Mouse (Mus musculus) midbrain, postnatal 0 days (tissue): ENCODE measurements at regions not wholly inside any gene's neighbourhood (a gene's known extent, or its start where the extent isn't known, plus 50 kb on each side); places are given as distances from the start of the nearest gene placed in this dataset.
A peak's percentile ranks its signal among the peaks of the same experiment; 100 is the strongest.
"Not testable (repeated sequence)": the region's sequence is repeated elsewhere in the genome, so short reads cannot be mapped to it uniquely, and the experiment has no call there.

Source experiments
- ATAC-seq: fragments of 200-750 bp; cut with Nextera tagmentation; 2 replicates; pipeline ENCODE4 v1.8.0; 2017; ENCODE audit warnings: moderate number of reproducible peaks, mild to moderate bottlenecking, moderate TSS enrichment, moderate library complexity; ENCODE audit not compliant: low FRiP score
- DNase-seq: peaks from one replicate; pipeline ENCODE4 v3.0.0-alpha.2; 2015; ENCODE audit warnings: low spot score
- H3K27ac ChIP-seq: fragments of 300-500 bp; sonication (generic); 2 replicates; pipeline ENCODE4 v1.5.1; 2014; ENCODE audit warnings: low read depth, mild to moderate bottlenecking, low read length, mixed read lengths
- H3K27me3 ChIP-seq: fragments of 300-500 bp; sonication (generic); 2 replicates; pipeline ENCODE4 v1.6.1; 2014; ENCODE audit warnings: low read length, control low read depth, mixed read lengths; ENCODE audit not compliant: insufficient read depth
- H3K36me3 ChIP-seq: fragments of 300-500 bp; sonication (generic); 2 replicates; pipeline ENCODE4 v1.6.1; 2014; ENCODE audit warnings: low read length, control low read depth, mixed read lengths; ENCODE audit not compliant: insufficient read depth
- H3K4me1 ChIP-seq: fragments of 300-500 bp; sonication (generic); 2 replicates; pipeline ENCODE4 v1.6.1; 2014; ENCODE audit warnings: mild to moderate bottlenecking, control low read depth, antibody characterized with exemption, low read length, mixed read lengths; ENCODE audit not compliant: insufficient read depth
- H3K4me2 ChIP-seq: fragments of 300-500 bp; sonication (generic); 2 replicates; pipeline ENCODE4 v1.6.1; 2014; ENCODE audit warnings: low read depth, mild to moderate bottlenecking, low read length, mixed read lengths; ENCODE audit not compliant: poor library complexity, severe bottlenecking
- H3K4me3 ChIP-seq: fragments of 300-500 bp; sonication (generic); 2 replicates; pipeline ENCODE4 v1.5.1; 2014; ENCODE audit warnings: low read depth, mild to moderate bottlenecking, low read length, moderate library complexity
- H3K9ac ChIP-seq: fragments of 300-500 bp; sonication (generic); replicated peaks from 2 replicates; pipeline ENCODE4 v1.6.1; 2014; ENCODE audit warnings: mild to moderate bottlenecking, low read length, moderate library complexity, mixed read lengths; ENCODE audit not compliant: poor library complexity, severe bottlenecking
- H3K9me3 ChIP-seq: fragments of 300-500 bp; sonication (generic); 2 replicates; pipeline ENCODE4 v1.6.1; 2016; ENCODE audit warnings: low read length, control low read depth
- CTCF ChIP-seq: IDR thresholded peaks from 2 replicates; pipeline ENCODE4 v1.5.1; 2016; ENCODE audit warnings: antibody characterized with exemption, mild to moderate bottlenecking
- WGBS: fragments of 180-500 bp; shearing (Covaris S2); extraction: QIAGEN DNeasy Blood & Tissue Kit; methylation state at CpG from one replicate; pipeline ENCODE4 v1.1.7; 2014; 5-methylcytosine and 5-hydroxymethylcytosine counted together

GRCm38 (mm10) chr8:103634951-103635350, 466.5 kb upstream of the Cdh5 start:
- no peaks in the 10 kb centered on the region for H3K9me3 ChIP-seq
- H3K4me2 ChIP-seq = no peak overlapping the region
- DNase-seq (no peak), ATAC-seq (no peak)
- 66% methylated on average over 14 of the region's 14 CpGs for WGBS
- H3K4me3 ChIP-seq = no peak overlapping the region
- H3K4me1 ChIP-seq = no peaks in the 10 kb centered on the region
- H3K27me3 ChIP-seq = no peaks in the 10 kb centered on the region
- H3K27ac ChIP-seq = no peak overlapping the region
- H3K9ac ChIP-seq = no peak overlapping the region
- H3K36me3 ChIP-seq = no peaks in the 10 kb centered on the region
- TF ChIP-seq CTCF = no peak

GRCm38 (mm10) chr8:103643621-103644020, 457.8 kb upstream of the Cdh5 start:
- Histone ChIP-seq H3K4me3 (no peak overlapping the region), H3K9ac (no peak overlapping the region), H3K27ac (no peak overlapping the region), H3K27me3 (no peaks in the 10 kb centered on the region), H3K36me3 (no peaks in the 10 kb centered on the region), H3K4me2 (no peak overlapping the region), H3K4me1 (no peaks in the 10 kb centered on the region), H3K9me3 (no peaks in the 10 kb centered on the region)
- no peak for ATAC-seq
- WGBS = 92% methylated on average over 2 of the region's 2 CpGs
- DNase-seq = no peak
- peak; percentile 19; the same call in 1 of the 2 replicates for TF ChIP-seq CTCF

GRCm38 (mm10) chr8:103644106-103644505, 457.3 kb upstream of the Cdh5 start:
- Histone ChIP-seq H3K9me3 (no peaks in the 10 kb centered on the region), H3K9ac (no peak overlapping the region), H3K4me2 (no peak overlapping the region), H3K27me3 (no peaks in the 10 kb centered on the region), H3K36me3 (no peaks in the 10 kb centered on the region), H3K27ac (no peak overlapping the region), H3K4me1 (no peaks in the 10 kb centered on the region), H3K4me3 (no peak overlapping the region)
- peak; percentile 75 for DNase-seq
- no peak for ATAC-seq
- TF ChIP-seq CTCF = no peak
- 59% methylated on average over 6 of the region's 6 CpGs for WGBS

GRCm38 (mm10) chr8:103644845-103645244, 456.6 kb upstream of the Cdh5 start:
- DNase-seq (no peak), ATAC-seq (no peak)
- Histone ChIP-seq H3K4me1 (no peaks in the 10 kb centered on the region), H3K27me3 (no peaks in the 10 kb centered on the region), H3K27ac (no peak overlapping the region), H3K4me3 (no peak overlapping the region), H3K9me3 (no peaks in the 10 kb centered on the region), H3K9ac (no peak overlapping the region), H3K36me3 (no peaks in the 10 kb centered on the region), H3K4me2 (no peak overlapping the region)
- WGBS = 86% methylated on average over 3 of the region's 3 CpGs
- TF ChIP-seq CTCF = no peak

GRCm38 (mm10) chr8:103664796-103665195, 436.6 kb upstream of the Cdh5 start:
- H3K9ac ChIP-seq = no peak overlapping the region
- no peaks in the 10 kb centered on the region for H3K27me3 ChIP-seq
- H3K4me1 ChIP-seq = no peaks in the 10 kb centered on the region
- no peak overlapping the region for H3K4me2 ChIP-seq
- no peak for DNase-seq
- H3K9me3 ChIP-seq = no peaks in the 10 kb centered on the region
- no peak for ATAC-seq
- H3K27ac ChIP-seq = no peak overlapping the region
- no peak overlapping the region for H3K4me3 ChIP-seq
- no peak for TF ChIP-seq CTCF
- no peaks in the 10 kb centered on the region for H3K36me3 ChIP-seq
- WGBS = 90% methylated on average over 1 of the region's 1 CpGs

- H3K4me1 ChIP-seq, H3K36me3 ChIP-seq, H3K27ac ChIP-seq, H3K9me3 ChIP-seq, H3K9ac ChIP-seq, H3K27me3 ChIP-seq, DNase-seq, H3K4me2 ChIP-seq, ATAC-seq, H3K4me3 ChIP-seq: not testable (repeated sequence)
- 90% methylated on average over 5 of the region's 5 CpGs for WGBS
- peak; percentile 40 for TF ChIP-seq CTCF
Observed at GRCm38 (mm10) chr8:103686233-103686632, 415.2 kb upstream of the Cdh5 start.
